Mouse (Mus musculus) cerebellum, adult (tissue): Measurements from ENCODE around the gene Herc2.

ENCODE experiments used
- ATAC-seq: cut with Nextera tagmentation; 2 replicates; pipeline ENCODE4 v1.9.2; 2017; ENCODE audit warnings: mild to moderate bottlenecking, moderate library complexity, mixed read lengths; ENCODE audit not compliant: insufficient number of reproducible peaks, low FRiP score, low TSS enrichment

Gene Herc2

GRCm38 (mm10) chr7:56064876-56065275, 14.9 kb downstream of the Herc2 start:
- ATAC-seq, result no peak

- no peak for ATAC-seq
Measured at GRCm38 (mm10) chr7:56066136-56066535, 16.1 kb downstream of the Herc2 start.

- ATAC-seq, result no peak
Measured at GRCm38 (mm10) chr7:56066634-56067033, 16.6 kb downstream of the Herc2 start.

DNA sequence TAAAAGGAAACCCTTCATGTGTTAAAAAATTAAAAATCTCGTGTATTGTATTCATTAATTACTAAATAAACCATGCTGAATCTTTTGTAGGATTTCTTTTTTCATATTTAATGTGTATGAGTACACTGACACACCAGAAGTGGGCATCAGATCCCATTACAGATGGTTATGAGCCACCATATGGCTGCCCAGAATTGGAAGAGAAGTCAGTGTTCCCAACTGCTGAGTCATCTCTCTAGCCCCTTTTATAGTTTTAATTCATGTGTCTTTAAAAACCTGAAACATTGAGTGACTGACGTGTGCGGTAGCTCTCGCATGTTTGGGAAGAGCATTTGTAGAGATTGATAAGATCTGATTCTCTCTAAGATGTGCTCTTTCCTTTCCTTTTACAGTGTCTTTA, 21.7 kb downstream of the Herc2 start:
- no peak for ATAC-seq

DNA sequence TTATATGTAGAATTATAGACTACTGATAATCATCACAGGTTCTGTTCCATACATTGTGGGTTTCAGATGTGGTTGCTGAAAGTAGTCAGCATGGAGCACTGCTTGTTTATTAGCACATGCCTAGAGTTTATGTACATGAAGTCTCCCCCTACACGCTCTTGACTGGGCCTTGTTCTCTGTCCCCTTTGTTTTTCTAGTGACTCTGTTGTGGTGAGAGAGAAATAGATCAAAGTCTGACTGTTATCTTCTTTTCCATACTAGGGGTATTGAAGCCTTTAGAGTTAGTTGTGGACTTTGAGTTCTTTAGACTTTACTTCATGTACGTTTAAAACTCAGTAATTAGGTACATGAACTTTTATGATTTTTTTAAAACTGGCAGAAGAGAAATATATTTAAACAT, 33.0 kb downstream of the Herc2 start:
- no peak for ATAC-seq

DNA sequence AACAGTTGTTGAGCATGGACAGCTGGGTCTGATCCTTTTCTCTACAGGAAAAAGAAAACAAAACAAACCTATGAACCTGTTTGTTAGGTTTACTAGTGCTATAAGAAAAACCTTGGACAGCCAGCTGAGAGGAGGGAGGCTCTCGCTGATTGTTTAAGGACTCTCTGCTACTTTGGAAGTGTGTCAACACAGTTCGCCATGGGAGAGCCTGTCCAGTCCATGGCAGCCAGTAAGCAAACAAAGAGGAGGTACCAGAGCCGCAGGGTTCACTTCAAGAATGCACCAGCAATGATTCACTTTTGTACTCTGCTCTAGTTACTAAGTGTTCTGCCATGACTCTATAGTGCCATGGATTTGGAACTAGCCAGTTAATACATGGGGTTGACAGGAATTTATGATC, 39.1 kb downstream of the Herc2 start:
- ATAC-seq, result no peak

DNA sequence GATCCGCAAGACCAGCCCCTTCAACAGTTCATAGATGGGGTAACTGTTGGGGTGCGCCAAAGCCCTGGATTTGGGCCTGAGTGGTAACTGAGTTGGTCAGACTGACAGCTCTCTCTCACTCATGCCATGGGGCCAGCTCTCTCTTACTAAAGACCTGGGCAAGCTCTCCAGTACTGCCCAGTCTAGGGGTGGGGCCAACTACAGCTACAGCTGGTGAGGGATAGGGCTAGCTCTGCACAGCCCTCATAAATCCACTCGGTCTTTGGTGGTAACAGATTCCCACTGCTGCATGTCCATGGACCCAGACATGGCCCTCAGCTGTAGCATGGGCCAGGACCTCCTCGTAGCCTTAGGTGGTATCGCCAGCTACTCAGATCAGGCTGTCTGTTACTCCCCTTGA, 41.4 kb downstream of the Herc2 start:
- ATAC-seq, result no peak

GRCm38 (mm10) chr7:56102293-56102847, 52.4 kb downstream of the Herc2 start:
- no peak for ATAC-seq

GRCm38 (mm10) chr7:56112999-56113398, 63.0 kb downstream of the Herc2 start:
- ATAC-seq, result no peak

GRCm38 (mm10) chr7:56114148-56114547, 64.2 kb downstream of the Herc2 start:
- no peak for ATAC-seq

DNA sequence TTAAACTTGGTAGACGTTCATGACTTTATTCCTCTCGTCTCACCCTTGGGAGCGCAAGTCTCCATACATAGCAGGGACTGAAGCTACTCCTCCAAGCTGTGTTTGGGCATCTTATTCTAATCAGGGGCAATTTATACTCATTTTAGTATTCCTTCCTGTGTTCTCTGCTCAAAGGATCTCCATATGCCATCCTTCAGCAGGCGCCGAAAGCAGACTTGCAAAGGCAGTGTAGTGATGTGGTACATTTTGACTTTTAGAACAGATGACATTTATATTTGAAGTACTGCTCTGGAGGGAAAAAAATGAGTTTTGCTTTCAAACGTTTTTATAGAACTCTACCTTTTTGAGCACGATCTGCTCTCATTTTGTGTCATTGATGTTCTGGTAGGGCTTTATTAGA, 71.0 kb downstream of the Herc2 start:
- ATAC-seq, result no peak

GRCm38 (mm10) chr7:56121425-56121824, 71.4 kb downstream of the Herc2 start:
- ATAC-seq, result no peak

GRCm38 (mm10) chr7:56128080-56128479, 78.1 kb downstream of the Herc2 start:
- ATAC-seq, result no peak

GRCm38 (mm10) chr7:56129577-56129976, 79.6 kb downstream of the Herc2 start:
- ATAC-seq, result no peak

DNA sequence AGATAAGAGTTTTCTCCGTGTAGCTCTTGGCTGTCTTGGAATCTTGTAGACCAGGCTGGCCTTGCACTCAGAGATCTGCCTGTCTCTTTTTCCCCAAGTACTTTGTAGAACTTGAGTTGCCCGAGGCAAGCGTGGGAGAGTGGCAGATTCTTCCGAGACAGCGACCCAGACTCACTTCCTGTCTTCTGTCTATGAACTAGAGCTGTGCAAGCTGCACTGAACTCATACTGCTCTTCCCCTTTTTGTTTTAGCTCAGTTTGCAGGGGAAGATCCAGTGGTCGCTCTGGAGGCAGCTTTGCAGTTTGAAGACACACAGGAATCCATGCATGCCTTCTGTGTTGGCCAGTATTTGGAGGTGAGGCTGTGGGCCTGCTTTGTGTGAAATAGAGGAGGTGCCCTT, 81.6 kb downstream of the Herc2 start:
- no peak for ATAC-seq

GRCm38 (mm10) chr7:56138706-56139105, 88.7 kb downstream of the Herc2 start:
- ATAC-seq, result no peak

DNA sequence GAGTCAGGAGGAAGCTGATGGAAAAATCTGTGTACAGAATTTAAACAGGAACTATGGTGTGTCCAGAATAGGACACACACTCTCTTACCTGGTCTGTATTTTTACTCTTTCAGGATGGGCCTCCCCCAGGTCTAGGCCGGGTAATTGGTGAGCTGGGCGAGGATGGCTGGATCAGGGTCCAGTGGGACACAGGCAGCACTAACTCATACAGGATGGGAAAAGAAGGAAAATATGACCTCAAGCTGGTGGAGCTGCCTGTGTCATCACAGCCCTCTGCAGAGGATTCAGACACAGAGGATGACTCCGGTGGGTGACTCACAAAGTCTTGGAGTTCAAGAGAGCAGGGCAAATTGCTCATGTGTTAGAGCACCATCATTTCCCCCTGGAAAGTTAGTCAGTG, 96.4 kb downstream of the Herc2 start:
- no peak for ATAC-seq

DNA sequence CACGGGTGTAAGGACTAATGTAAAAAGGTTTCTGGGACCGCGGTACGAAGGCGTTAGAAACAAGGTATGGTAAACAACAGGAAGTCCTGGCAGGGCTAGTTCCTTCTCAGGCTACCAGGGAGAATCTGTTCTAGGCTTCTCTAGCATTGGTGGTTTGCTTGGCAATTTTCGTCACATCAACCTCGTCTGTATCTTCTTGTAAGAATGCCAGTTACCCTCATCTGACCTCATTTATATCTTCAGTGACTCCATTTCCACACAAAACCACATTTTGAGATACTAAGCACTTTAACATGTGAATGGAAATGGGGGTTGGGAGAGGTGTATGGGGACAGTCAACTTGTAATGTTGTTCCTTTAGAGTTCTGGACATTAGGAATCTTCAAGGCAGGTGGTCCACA, 98.9 kb downstream of the Herc2 start:
- no peak for ATAC-seq

GRCm38 (mm10) chr7:56151885-56152676, 102.1 kb downstream of the Herc2 start:
- ATAC-seq, result peak; percentile 78

GRCm38 (mm10) chr7:56153161-56153560, 103.2 kb downstream of the Herc2 start:
- no peak for ATAC-seq

DNA sequence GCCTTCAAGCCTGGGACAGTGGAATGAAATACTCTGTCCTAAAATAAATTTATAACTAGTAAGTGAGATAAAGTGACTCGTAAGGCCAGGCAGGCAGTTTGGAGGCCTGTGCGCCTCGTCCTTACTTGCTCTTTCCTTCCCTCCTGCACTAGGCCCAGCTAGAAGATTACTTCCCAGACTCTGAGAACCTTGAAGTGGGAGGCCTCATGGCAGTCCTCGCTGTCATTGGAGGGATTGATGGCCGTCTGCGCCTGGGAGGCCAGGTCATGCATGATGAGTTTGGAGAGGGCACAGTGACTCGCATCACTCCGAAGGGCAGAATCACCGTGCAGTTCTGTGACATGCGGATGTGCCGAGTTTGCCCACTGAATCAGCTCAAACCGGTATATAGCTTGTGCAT, 103.6 kb downstream of the Herc2 start:
- no peak for ATAC-seq

- ATAC-seq, result no peak
Measured at GRCm38 (mm10) chr7:56163316-56163715, 113.3 kb downstream of the Herc2 start.
